8 mouse cellular contexts compared by ENCODE assay signal in genomic region chr11:118348877-118349276, GRCm38 (mm10). TPM values are rescaled to one million over a fixed set of nuclear protein-coding genes. Genes with fewer than 3 reads are reported as not detected.
A peak's percentile ranks its signal among the peaks of the same experiment; 100 is the strongest.
DNase-seq lines count a peak whose midpoint lies in the region; ATAC-seq lines count a peak whose summit lies in the region.

No protein-coding gene starts in this region.

- DNase-seq in urinary bladder, postnatal 14 days (ENCODE audit: low spot score), result peak; percentile 77
- no peak for DNase-seq in urinary bladder, postnatal 10 days (ENCODE audit: low spot score)
- peak; percentile 61 to 66 for DNase-seq in heart, adult 9 months (ENCODE audit: low spot score in 2 of 2)
- DNase-seq in kidney, postnatal 25 days, result peak; percentile 76
- peak; percentile 83 for DNase-seq in thymus, postnatal 25 days
- no peak for DNase-seq in right cerebral cortex, adult 2 months (ENCODE audit: low spot score in 2 of 2)
- no peak for DNase-seq in layer of hippocampus, postnatal 36 days

- ATAC-seq in megakaryocyte, adult 5-6 weeks (ENCODE audit: poor library complexity, severe bottlenecking), result peak; percentile 95

RNA-seq across cellular contexts. Expression of gene Cep295nl, which starts 6.6 kb away (rescaled TPM):
- total RNA-seq in megakaryocyte, adult 5-6 weeks (2015), result 0.38 and 0.87 TPM in 2 replicates
- 0.66 and 1.6 TPM in 2 replicates for total RNA-seq in megakaryocyte, adult 5-6 weeks (2017)
- 1 to 10 TPM; 1.2 to 1.4 TPM for total RNA-seq in layer of hippocampus, postnatal 36 days (2021)

RNA-seq across cellular contexts. Expression of gene Timp2, which starts 6.7 kb away (rescaled TPM):
- total RNA-seq in megakaryocyte, adult 5-6 weeks (2015), result 39.0 and 39.4 TPM in 2 replicates
- 26.4 and 49.5 TPM in 2 replicates for total RNA-seq in megakaryocyte, adult 5-6 weeks (2017)
- total RNA-seq in layer of hippocampus, postnatal 36 days (2021), result 100 to 1,000 TPM; 187 to 191 TPM

RNA-seq across cellular contexts. Expression of gene Lgals3bp, which starts 53.0 kb away (rescaled TPM):
- total RNA-seq in megakaryocyte, adult 5-6 weeks (2015), result 63.8 and 78.5 TPM in 2 replicates
- total RNA-seq in megakaryocyte, adult 5-6 weeks (2017), result 42.1 and 48.1 TPM in 2 replicates
- 10 to 100 TPM; 17.1 to 17.3 TPM for total RNA-seq in layer of hippocampus, postnatal 36 days (2021)

RNA-seq across cellular contexts. Expression of gene Usp36, which starts 58.8 kb away (rescaled TPM):
- total RNA-seq in megakaryocyte, adult 5-6 weeks (2015), result 4.4 and 8.4 TPM in 2 replicates
- total RNA-seq in megakaryocyte, adult 5-6 weeks (2017), result 4.9 and 6.5 TPM in 2 replicates
- total RNA-seq in layer of hippocampus, postnatal 36 days (2021), result 10 to 100 TPM; 22.5 to 25.5 TPM

Comparison
In these comparisons a context has a peak if more than half of its experiments do, and no peak if none do; other contexts are left out.
1. DNase-seq: peak in urinary bladder, postnatal 14 days (single experiment), heart, adult 9 months (2 of 2), kidney, postnatal 25 days (2 of 2) and thymus, postnatal 25 days (single experiment); none in urinary bladder, postnatal 10 days (single experiment), right cerebral cortex, adult 2 months (0 of 2) and layer of hippocampus, postnatal 36 days (0 of 2).